Mouse (Mus musculus): ENCODE data around the gene Fam221b. TPM values are rescaled to one million over a fixed set of nuclear protein-coding genes. Genes with fewer than 3 reads are reported as not detected.
A peak's percentile ranks its signal among the peaks of the same experiment; 100 is the strongest.

Gene Fam221b
- polyA plus RNA-seq, 1 experiment: 0.94 TPM

GRCm38 (mm10) chr4:43629106-43629817, 39.7 kb downstream of the Fam221b start:
- DNase-seq (ENCODE audit: extremely low spot score in 1 of 2, low spot score in 1 of 2): peak in 1 of 2 experiments; percentile 25

GRCm38 (mm10) chr4:43620146-43620778, 48.7 kb downstream of the Fam221b start:
- no peak for DNase-seq (ENCODE audit: extremely low spot score in 1 of 2, low spot score in 1 of 2)

- no peak for DNase-seq (ENCODE audit: extremely low spot score in 1 of 2, low spot score in 1 of 2)
These were observed 55.8 kb downstream of the Fam221b start for GRCm38 (mm10) chr4:43613060-43613730.

GRCm38 (mm10) chr4:43612534-43612933, 56.4 kb downstream of the Fam221b start:
- DNase-seq (ENCODE audit: extremely low spot score in 1 of 2, low spot score in 1 of 2): no peak

Other genes starting within 250 kb of the Fam221b start
- gene Fam166b, start 240.0 kb downstream of the Fam221b start, polyA plus RNA-seq (2012; rRNA removed): 1.1 and 1.2 TPM in 2 replicates
- 70.5 and 78.2 TPM in 2 replicates for gene Tesk1, start 227.2 kb downstream of the Fam221b start, polyA plus RNA-seq (2012; rRNA removed)
- 0.64 and 1.6 TPM in 2 replicates for gene Cd72, start 214.5 kb downstream of the Fam221b start, polyA plus RNA-seq (2012; rRNA removed)
- gene Sit1, start 185.4 kb downstream of the Fam221b start, polyA plus RNA-seq (2012; rRNA removed): 0.16 TPM in 1 of 2 replicates, not detected in the other
- 88.4 and 126 TPM in 2 replicates for gene Ccdc107, start 176.2 kb downstream of the Fam221b start, polyA plus RNA-seq (2012; rRNA removed)
- 1.3 and 1.6 TPM in 2 replicates for gene Arhgef39, start 169.4 kb downstream of the Fam221b start, polyA plus RNA-seq (2012; rRNA removed)
- 0.11 and 0.14 TPM in 2 replicates for gene Car9, start 162.2 kb downstream of the Fam221b start, polyA plus RNA-seq (2012; rRNA removed)
- 11.8 and 15.7 TPM in 2 replicates for gene Tpm2, start 145.4 kb downstream of the Fam221b start, polyA plus RNA-seq (2012; rRNA removed)
- gene Creb3, start 106.8 kb downstream of the Fam221b start, polyA plus RNA-seq (2012; rRNA removed): 59.9 and 78.4 TPM in 2 replicates
- gene Tln1, start 106.5 kb downstream of the Fam221b start, polyA plus RNA-seq (2012; rRNA removed): 42.4 and 43.2 TPM in 2 replicates
- gene Rgp1, start 90.4 kb downstream of the Fam221b start, polyA plus RNA-seq (2012; rRNA removed): 35.5 and 39.6 TPM in 2 replicates
- 85.8 and 91.4 TPM in 2 replicates for gene Gba2, start 90.3 kb downstream of the Fam221b start, polyA plus RNA-seq (2012; rRNA removed)
- not detected in 2 replicates for gene Msmp, start 84.7 kb downstream of the Fam221b start, polyA plus RNA-seq (2012; rRNA removed)
- 119 and 122 TPM in 2 replicates for gene Npr2, start 37.2 kb downstream of the Fam221b start, polyA plus RNA-seq (2012; rRNA removed)
- 2.1 and 2.6 TPM in 2 replicates for gene Spag8, start 15.6 kb downstream of the Fam221b start, polyA plus RNA-seq (2012; rRNA removed)
- 75.8 and 81.1 TPM in 2 replicates for gene Hint2, start 12.7 kb downstream of the Fam221b start, polyA plus RNA-seq (2012; rRNA removed)
- 35.5 and 38.0 TPM in 2 replicates for gene Tmem8b, start 174 bp downstream of the Fam221b start, polyA plus RNA-seq (2012; rRNA removed)
- gene Olfr70, start 31.7 kb upstream of the Fam221b start, polyA plus RNA-seq (2012; rRNA removed): not detected in 2 replicates
- not detected in 2 replicates for gene Olfr71, start 41.1 kb upstream of the Fam221b start, polyA plus RNA-seq (2012; rRNA removed)
- gene Hrct1, start 58.0 kb upstream of the Fam221b start, polyA plus RNA-seq (2012; rRNA removed): 1.9 and 2.8 TPM in 2 replicates
- 0.97 and 1.2 TPM in 2 replicates for gene Spaar, start 60.9 kb upstream of the Fam221b start, polyA plus RNA-seq (2012; rRNA removed)
- gene Olfr159, start 101.9 kb upstream of the Fam221b start, polyA plus RNA-seq (2012; rRNA removed): not detected in 2 replicates
- not detected in 2 replicates for gene Olfr156, start 154.8 kb upstream of the Fam221b start, polyA plus RNA-seq (2012; rRNA removed)
- not detected in 2 replicates for gene Olfr157, start 171.1 kb upstream of the Fam221b start, polyA plus RNA-seq (2012; rRNA removed)
- gene Olfr155, start 182.4 kb upstream of the Fam221b start, polyA plus RNA-seq (2012; rRNA removed): 0.08 TPM in 1 of 2 replicates, not detected in the other
- gene Reck, start 206.4 kb upstream of the Fam221b start, polyA plus RNA-seq (2012; rRNA removed): 12.5 and 13.4 TPM in 2 replicates

Measured in frontal cortex, adult 2 months (tissue).